Mouse (Mus musculus) kidney, postnatal 4 days (tissue): Measurements from ENCODE around the gene Slc26a5.

Experiments used
- DNase-seq, 2 experiments: peaks; one replicate each; pipeline ENCODE4 v3.0.0; 2021; ENCODE audit warnings: mixed read lengths in 2 of 2

Gene Slc26a5

GRCm38 (mm10) chr5:21865346-21866107, at the start of gene Slc26a5:
Gene Slc26a5 (minus strand): TSS chr5:21865604.
- DNase-seq = peak; percentile 37 to 57

- DNase-seq = no peak
These were observed 49.4 kb upstream of the Slc26a5 start for GRCm38 (mm10) chr5:21914776-21915175.

GRCm38 (mm10) chr5:21912835-21913530, 47.6 kb upstream of the Slc26a5 start:
- DNase-seq = no peak

- no peak for DNase-seq
These were observed 45.3 kb upstream of the Slc26a5 start for GRCm38 (mm10) chr5:21910726-21911125.

GRCm38 (mm10) chr5:21909713-21910112, 44.3 kb upstream of the Slc26a5 start:
- DNase-seq = no peak

GRCm38 (mm10) chr5:21901411-21901810, 36.0 kb upstream of the Slc26a5 start:
- DNase-seq = no peak

- no peak for DNase-seq
These were observed 35.5 kb upstream of the Slc26a5 start for GRCm38 (mm10) chr5:21900891-21901290.

GRCm38 (mm10) chr5:21898875-21899274, 33.5 kb upstream of the Slc26a5 start:
- no peak for DNase-seq

- no peak for DNase-seq
These were observed 31.2 kb upstream of the Slc26a5 start for GRCm38 (mm10) chr5:21896586-21896985.

GRCm38 (mm10) chr5:21894168-21894567, 28.8 kb upstream of the Slc26a5 start:
- no peak for DNase-seq

GRCm38 (mm10) chr5:21866750-21867149, 1.3 kb upstream of the Slc26a5 start:
- DNase-seq = no peak

GRCm38 (mm10) chr5:21866311-21866712, 908 bp upstream of the Slc26a5 start:
- peak; percentile 6 to 7 for DNase-seq

GRCm38 (mm10) chr5:21858653-21859052, 6.8 kb downstream of the Slc26a5 start:
- DNase-seq = no peak

GRCm38 (mm10) chr5:21851679-21852340, 13.6 kb downstream of the Slc26a5 start:
- DNase-seq = no peak

GRCm38 (mm10) chr5:21847438-21847837, 18.0 kb downstream of the Slc26a5 start:
- no peak for DNase-seq

- no peak for DNase-seq
These were observed 18.7 kb downstream of the Slc26a5 start for GRCm38 (mm10) chr5:21846616-21847290.

- DNase-seq = no peak
These were observed 20.7 kb downstream of the Slc26a5 start for GRCm38 (mm10) chr5:21844676-21845075.

- DNase-seq = no peak
These were observed 33.6 kb downstream of the Slc26a5 start for GRCm38 (mm10) chr5:21831761-21832160.

GRCm38 (mm10) chr5:21828855-21829254, 36.5 kb downstream of the Slc26a5 start:
- no peak for DNase-seq

- DNase-seq = no peak
These were observed 37.8 kb downstream of the Slc26a5 start for GRCm38 (mm10) chr5:21827643-21828042.

GRCm38 (mm10) chr5:21826370-21826769, 39.0 kb downstream of the Slc26a5 start:
- no peak for DNase-seq

GRCm38 (mm10) chr5:21813994-21814393, 51.4 kb downstream of the Slc26a5 start:
- peak; percentile 69 to 70 for DNase-seq

GRCm38 (mm10) chr5:21810924-21811323, 54.5 kb downstream of the Slc26a5 start:
- no peak for DNase-seq
